Mouse (Mus musculus) adrenal gland, postnatal 10 days (tissue): ENCODE results near the gene Icam2. TPM values are rescaled to one million over a fixed set of nuclear protein-coding genes. Genes with fewer than 3 reads are reported as not detected.
A peak's percentile ranks its signal among the peaks of the same experiment; 100 is the strongest.
"Not testable (repeated sequence)": the region's sequence is repeated elsewhere in the genome, so short reads cannot be mapped to it uniquely, and the experiment has no call there.

Source experiments
- DNase-seq: peaks from one replicate; pipeline ENCODE4 v3.0.0; 2021; ENCODE audit warnings: mixed read lengths
- total RNA-seq, 2 experiments: library from RNA; stranded (reverse); gene quantifications; 2 replicates each; pipeline ENCODE4 v1.2.3; 2021

Icam2 gene
- total RNA-seq, 2 experiments from 2014 or later: 28.0 to 31.9 TPM

DNA sequence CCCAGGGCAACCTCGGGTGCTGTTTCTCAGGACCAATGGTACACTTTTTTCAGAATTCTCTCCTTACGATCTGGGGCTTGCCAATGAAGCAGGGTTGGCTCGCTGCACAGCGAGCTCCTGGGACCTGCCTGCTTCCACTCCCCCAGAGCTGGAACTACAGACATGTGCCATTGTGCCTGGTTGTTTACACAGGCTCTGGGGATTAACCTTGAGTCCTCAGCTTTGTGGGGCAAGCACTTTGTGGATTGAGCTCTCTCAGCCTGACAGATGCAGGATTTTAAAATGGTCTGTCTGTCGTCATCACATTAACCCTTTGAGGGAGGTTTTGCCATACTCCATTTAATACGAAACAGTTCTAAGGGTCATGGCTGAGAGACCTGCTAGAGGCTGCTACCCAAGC, 43.0 kb downstream of the Icam2 start:
- DNase-seq: no peak

DNA sequence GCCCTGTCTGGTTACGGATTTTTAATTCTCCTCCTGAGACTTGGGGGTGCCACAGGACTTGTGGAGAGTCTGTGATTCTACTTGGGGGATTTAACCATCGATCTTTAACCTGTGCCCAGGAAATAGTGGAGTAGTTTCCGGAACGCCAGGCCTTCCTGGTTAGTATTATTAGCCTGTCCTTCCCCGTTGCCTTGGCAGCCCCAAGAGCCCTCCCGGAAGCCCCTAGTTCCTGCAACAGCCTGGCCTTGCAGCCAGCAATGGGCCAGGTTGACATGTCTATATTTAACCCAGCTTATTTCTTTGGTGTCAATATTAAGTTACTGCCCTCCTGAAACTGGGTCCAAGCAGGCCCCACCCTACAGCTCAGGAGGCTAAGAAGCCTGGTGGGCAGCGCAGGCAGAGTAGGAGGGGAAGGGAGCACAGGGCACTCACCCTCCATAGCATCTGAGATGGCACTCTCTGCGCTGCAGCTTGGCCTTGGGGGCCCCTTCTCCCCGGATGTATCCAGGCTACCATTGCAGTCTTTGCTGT, 46.8 kb downstream of the Icam2 start:
- DNase-seq: peak; percentile 27

DNA sequence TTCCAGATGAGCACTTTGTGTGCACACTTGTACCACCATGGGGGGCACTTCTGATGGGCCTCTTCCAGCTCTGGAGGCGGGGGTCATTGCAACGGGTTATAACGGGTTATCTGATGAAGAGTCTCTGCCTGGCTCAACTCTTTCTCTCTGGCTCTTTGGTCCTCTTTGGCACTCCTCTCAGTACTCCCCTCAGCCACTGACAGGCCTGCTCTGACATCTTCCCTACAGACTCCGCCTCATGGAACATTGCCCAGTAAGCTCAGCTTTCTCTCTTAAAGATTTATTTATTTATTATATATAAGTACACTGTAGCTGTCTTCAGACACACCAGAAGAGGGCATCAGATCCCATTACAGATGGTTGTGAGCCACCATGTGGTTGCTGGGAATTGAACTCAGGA, 48.6 kb downstream of the Icam2 start:
- not testable (repeated sequence) for DNase-seq

DNA sequence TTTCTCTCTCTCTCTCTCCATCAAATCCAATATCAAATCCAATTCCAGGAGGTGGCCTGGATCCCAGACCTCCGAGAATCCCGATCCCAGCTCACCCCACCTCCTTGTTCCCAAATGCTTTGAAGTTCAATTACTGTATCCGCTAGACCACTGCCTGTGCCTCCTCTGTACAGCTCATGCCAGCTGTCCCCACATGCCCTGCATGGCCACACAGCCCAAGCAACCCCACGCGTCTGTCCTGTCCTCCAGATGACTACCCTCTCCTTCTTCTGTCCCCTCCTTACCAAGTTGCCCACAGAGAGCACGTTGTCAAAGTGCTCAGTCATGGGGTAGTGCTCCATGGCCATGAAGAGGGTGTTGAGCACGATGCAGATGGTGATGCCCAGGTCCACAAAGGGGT, 49.0 kb downstream of the Icam2 start:
- no peak for DNase-seq

DNA sequence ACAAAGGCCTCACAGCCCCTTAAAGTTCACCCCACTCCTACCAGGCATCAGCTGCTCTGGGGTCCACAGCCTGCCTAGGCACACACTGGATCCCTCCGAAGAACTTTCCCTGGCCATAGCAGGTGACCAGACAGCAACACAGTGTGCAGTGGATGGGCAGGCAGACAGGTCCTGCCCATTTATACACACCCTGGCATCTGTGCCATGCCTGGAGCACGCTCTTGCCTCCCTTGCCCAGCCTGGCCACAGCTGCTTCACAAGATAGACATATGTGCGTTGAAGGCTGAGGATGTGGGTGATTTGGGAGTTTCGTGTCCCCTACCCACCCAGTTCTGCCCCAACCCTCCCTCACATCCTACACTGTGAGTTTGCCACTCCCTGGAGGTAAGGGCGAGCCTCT, 49.8 kb downstream of the Icam2 start:
- no peak for DNase-seq

DNA sequence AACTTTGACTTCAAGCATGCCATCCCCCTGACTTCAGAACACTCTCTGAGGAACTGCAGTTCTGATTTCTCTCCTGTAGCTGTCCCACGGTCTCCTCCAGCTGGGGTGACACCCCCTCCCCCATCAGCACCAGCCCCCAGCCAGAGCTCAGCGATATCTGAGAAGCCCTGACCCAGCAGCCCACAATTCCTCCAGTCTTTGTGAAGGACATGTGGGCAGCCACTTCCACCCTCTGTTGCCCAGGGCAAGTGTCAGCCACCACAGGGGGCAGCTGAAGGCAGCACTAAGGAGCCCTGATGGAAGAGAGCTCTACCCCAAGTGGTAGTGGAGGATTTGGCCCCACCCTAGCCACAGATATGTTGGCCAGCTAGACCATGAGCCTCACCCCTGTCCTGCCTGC, 53.8 kb downstream of the Icam2 start:
- no peak for DNase-seq

DNA sequence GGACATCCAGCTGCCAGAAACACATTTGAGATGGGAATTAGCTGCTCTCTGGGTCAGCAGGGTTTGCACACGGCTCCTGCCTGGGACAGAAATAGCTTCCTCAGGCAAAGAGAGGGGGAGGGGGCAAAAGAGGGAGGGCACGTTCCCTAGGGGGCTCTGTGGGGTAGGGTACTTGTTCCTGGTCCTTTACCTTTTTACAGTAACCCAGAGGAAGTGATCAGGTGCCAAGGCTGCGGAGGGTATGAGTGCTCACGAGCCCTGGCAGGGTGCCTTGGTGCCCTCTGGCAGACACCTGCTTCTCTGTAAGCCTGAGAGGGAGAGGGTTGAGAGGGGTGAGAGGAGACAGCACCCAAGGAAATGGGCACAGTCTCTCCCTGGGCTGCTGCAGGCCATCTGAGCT, 55.4 kb downstream of the Icam2 start:
- DNase-seq: no peak

DNA sequence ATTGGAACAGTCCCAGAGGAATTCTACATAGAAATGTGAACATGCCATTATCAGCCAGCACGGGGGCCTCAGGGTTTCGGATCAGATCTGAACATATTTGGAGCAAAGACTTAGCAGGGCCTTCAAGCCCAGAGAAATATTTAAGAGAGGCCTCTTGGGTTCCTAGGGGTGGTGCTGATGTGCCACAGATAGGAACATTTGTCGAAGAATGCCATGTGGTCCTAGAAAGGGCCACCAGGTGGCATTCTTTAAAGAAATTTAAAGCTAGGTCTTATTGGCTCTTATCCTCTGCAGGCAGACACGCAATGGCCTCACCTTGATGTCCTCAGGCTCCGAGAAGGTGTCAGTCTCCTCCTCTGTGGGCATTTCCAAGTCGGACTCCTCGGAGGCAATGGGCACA, 58.2 kb downstream of the Icam2 start:
- peak; percentile 51 for DNase-seq

DNA sequence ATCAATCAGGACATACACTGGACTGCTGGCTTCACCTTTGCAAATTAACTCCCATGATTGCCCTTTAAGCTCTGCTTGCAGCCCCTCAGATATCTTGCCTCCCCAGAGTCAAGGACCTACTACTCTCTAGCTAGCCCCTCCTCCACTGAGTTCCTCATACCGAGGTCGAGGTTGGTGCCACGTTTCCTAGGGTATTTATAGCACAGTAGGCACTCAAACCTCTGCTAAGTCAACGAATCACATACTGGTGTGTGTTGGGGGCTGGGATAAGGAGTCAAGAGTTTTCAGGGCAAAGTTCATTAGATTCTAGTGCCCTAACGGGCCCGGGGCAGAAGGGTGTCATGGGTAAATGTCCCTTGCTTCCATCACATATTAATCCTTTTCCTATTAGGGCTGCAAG, 58.7 kb downstream of the Icam2 start:
- DNase-seq: no peak

DNA sequence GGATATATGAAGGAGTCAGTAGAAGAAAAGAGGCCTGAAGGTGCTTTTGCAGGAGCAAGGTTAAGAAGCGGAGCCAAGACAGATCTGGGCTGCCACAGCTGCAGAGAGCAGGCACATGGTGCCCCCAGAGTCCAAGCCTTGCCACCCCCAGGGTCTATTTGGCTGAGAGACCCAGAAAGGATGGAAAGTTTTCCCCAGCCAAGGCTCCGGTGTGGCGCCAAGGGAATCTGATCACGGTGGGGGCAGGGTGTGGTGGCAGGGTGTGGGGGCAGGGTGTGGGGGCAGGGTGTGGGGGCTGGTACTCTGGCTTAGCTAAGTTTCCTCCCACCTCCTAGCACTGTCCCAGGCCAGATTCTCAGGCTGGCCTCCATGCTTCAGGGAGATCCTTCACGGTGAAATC, 59.4 kb downstream of the Icam2 start:
- no peak for DNase-seq

Other genes starting within 250 kb of the Icam2 start
- not detected for gene Gm10840, start 227.2 kb downstream of the Icam2 start, total RNA-seq
- gene Limd2, start 227.2 kb downstream of the Icam2 start, total RNA-seq: 10 to 100 TPM; 40.4 to 43.1 TPM
- 10 to 100 TPM; 12.1 to 16.1 TPM for gene Strada, start 185.9 kb downstream of the Icam2 start, total RNA-seq
- 10 to 100 TPM; 75.9 to 86.3 TPM for gene Ccdc47, start 171.7 kb downstream of the Icam2 start, total RNA-seq
- gene Ddx42, start 171.1 kb downstream of the Icam2 start, total RNA-seq: 10 to 100 TPM; 49.0 to 54.0 TPM
- 10 to 100 TPM; 55.4 to 57.0 TPM for gene Ftsj3, start 132.0 kb downstream of the Icam2 start, total RNA-seq
- gene Psmc5, start 131.9 kb downstream of the Icam2 start, total RNA-seq: 100 to 1,000 TPM; 121 to 129 TPM
- 10 to 100 TPM; 77.9 to 83.2 TPM for gene Smarcd2, start 115.1 kb downstream of the Icam2 start, total RNA-seq
- gene Tcam1, start 111.4 kb downstream of the Icam2 start, total RNA-seq: under 1 TPM; 0.15 to 0.33 TPM
- not detected for gene Gh, start 86.2 kb downstream of the Icam2 start, total RNA-seq
- gene Cd79b, start 73.3 kb downstream of the Icam2 start, total RNA-seq: 10 to 100 TPM; 10.9 to 11.6 TPM
- 10 to 100 TPM in 1 of 2 experiments, 1 to 10 TPM in 1; 2.0 to 13.3 TPM for gene Scn4a, start 34.8 kb downstream of the Icam2 start, total RNA-seq
- gene Prr29, start 22.6 kb downstream of the Icam2 start, total RNA-seq: 1 to 10 TPM in 1 of 2 experiments, not detected in 1; 1.2 TPM
- gene Ern1, start 99.8 kb upstream of the Icam2 start, total RNA-seq: 10 to 100 TPM; 54.8 to 63.0 TPM
- gene Tex2, start 225.3 kb upstream of the Icam2 start, total RNA-seq: 10 to 100 TPM; 38.4 to 40.0 TPM